Mouse (Mus musculus): ENCODE data around the gene Pla2g4f. TPM values are rescaled to one million over a fixed set of nuclear protein-coding genes. Genes with fewer than 3 reads are reported as not detected.

The Pla2g4f gene
- total RNA-seq, 2 experiments from 2014 or later = not detected

DNA sequence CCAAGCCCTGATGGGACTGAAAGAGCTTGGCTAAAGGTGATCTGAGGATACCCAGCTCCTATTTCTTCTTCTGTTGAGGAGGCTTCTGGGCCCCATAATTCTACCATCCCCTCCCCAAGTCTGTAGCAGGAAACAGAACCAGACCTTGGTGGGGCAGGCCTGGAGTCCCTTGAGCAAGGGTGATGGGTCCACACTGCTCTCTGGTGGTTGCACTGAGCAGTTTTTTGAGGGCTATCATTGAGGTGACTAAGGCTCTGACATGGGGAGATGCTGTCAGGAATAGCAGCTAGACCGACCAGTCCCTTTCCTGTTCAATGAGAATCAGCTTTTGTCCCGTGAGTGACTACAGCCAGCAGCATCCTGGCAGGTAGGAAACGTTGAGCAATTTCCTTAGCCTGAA lies 32.7 kb downstream of the Pla2g4f start:
- no peak for DNase-seq (ENCODE audit: low spot score in 2 of 2)

DNA sequence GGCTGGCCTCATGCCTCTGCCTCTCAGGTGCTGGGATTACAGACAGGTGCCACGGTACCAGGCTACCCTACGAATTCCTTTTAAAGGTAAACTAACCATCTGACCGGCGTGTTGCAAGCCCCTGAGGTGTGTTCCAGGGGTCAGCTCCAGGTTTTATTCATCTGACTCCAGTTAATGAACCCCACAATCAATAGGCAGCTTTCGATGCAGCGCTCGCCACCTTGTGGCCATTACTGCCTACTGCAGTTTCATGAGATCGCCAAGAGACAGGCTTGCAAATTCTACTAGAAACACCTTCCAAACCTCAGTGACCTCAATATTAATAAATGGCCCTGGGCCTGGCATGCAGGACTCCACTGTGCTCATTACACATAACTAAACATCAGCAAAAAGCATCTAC lies 34.0 kb downstream of the Pla2g4f start:
- peak; percentile 60 to 72 for DNase-seq (ENCODE audit: low spot score in 2 of 2)

DNA sequence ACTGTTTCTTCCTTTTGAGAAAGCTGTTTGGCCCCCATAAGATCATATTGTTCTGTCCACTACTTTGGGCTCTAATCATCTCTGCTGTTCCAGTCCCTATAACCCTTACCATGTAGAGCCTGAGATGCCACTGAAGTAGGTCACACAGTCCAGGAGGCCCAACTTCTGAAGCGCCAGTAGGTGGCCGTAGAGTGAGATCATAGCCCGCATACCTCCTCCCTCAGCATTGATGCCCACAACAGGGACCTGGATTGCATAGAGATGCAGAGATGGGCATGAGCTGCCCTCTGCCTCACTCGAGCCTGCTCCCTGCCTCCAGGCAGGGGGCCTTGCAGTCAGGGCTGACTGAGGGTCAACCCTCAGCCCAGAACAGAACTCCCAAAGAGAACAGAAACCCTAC lies 37.0 kb downstream of the Pla2g4f start:
- DNase-seq (ENCODE audit: low spot score in 2 of 2) = no peak

DNA sequence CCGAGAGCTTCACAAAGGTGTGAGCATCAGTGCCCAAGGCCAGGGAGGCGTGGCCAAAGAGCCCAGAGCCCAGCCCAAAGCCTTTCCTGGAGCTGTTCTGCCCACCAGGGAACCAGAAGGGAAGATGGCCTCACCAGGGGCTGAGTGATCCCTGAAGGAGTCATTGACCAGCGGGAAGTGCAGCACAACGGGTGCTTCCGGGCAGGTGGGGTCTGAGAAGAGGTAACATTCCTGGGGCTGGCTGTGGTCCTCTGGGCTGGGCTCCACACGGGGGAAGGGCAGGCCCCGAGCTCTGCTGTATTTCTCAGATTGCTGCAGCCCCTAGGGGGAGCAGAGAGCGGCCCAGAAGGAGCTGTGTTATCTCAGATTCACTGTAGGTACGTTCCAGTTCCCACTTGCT lies 45.3 kb downstream of the Pla2g4f start:
- DNase-seq (ENCODE audit: low spot score in 2 of 2) = no peak

DNA sequence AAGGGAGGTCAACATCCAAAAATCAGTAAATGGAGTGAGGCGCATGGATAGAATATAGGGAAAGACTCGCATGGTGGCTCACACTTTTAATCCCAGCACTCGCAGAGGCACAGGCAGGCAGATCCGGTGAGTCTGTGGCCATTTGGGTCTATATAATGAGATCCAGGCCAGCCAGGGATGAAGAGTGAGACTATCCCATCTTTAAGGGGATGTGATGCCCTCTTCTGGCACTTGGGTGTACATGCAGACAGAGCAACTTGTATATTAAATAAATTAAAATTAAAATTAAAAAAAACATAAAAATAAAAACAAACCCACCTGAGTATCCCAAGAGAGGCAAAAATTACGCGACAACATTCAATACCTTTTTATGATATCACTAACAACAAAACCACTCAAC lies 48.4 kb downstream of the Pla2g4f start:
- DNase-seq (ENCODE audit: low spot score in 2 of 2) = no peak

DNA sequence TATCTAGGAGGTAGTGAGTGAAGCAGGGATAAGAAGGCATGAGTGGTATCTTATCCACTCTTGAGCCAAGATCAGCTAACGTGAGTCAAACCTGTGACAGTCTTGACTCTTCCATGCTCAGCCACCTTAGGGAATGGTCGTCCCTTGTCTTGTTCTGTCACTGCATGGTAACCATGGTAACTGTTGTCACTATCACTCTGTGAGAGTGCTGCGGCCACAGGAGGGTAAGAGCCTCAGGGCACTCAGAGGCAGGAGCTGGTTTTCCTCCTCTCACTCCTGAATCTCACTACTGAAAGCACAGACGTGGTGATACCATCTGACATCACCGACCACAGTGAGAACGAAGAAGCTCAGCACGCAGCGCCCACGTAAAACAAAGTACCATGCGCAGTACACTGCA lies 49.1 kb downstream of the Pla2g4f start:
- peak in 1 of 2 experiments; percentile 23 for DNase-seq (ENCODE audit: low spot score in 2 of 2)

DNA sequence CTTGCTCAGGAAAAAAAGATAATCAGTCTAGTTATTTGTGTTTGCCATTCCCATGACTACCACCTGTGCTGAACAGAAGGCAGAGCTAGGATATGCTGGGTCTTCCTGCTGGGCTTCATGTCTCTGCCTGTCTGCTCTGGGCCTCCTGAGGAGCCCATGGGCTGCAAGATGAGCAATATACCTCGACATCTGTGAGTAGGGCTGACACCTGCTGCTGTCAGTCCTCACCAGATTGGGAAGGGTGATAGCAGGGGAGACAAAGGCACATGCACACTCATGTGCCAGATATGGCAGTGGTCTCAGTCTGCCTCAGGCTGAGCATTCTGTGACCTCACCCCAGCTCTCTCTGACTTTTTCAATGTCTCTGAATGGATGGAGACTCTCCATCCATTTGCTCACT lies 51.1 kb downstream of the Pla2g4f start:
- DNase-seq (ENCODE audit: low spot score in 2 of 2) = no peak

DNA sequence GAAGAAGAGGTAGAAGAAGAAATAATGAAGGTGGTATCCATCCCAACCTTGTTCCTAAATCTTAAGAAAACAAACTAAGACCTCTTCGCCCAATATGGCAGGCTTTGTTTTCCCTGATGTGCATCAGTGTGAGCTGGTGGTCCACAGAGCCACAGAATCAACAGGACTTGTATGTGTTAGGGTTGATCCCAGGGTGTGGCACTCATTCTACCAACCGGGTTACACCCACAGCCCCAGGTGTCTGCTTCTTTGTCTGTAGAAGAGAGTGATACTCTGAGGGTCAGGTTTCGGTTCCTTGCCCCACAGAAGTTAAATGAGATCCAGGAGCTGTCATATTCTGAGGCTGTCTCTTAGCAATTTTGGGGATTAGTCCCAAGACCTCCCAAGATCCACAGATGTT lies 52.6 kb downstream of the Pla2g4f start:
- no peak for DNase-seq (ENCODE audit: low spot score in 2 of 2)

DNA sequence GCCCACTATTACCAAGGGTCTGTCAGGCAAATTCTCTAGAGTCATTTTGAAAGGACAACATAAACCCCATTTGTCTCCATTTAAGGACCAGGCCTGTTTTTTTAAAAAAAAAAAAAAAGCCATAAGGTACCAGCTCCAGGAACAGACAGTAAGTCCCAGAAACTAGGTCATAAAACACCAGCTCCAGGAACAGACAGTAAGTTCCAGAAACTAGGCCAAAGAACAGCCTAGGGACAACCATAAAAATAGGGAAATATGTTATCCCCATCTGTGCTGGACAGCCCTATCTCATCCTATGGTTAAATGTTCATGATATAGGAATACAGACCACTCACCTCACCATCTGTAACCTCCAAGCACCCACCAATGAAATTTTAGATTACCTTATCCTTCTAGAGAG lies 57.7 kb downstream of the Pla2g4f start:
- no peak for DNase-seq (ENCODE audit: low spot score in 2 of 2)

DNA sequence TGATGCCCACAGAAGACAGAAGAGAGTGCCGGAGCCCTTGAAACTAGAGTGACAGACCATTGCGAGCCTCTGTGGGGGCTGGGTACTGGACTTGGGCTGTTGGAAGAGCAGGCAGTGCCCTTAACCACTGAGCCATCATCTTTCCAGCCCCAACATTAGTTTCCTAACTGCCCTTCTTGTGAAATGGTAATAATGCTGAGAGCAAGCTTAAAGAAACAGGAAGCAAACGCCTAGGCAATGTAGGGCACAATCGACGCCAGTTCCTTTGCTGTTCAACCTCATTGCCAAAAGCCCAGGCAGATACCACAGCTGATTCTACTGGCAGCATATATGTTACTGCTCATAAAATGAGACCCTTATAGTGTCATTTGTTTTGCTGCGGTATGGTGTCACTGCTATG lies 61.3 kb downstream of the Pla2g4f start:
- DNase-seq (ENCODE audit: low spot score in 2 of 2) = no peak

Other genes with a start within 250 kb of the Pla2g4f start
- 10 to 100 TPM; 14.5 TPM for gene Ehd4, start 159.6 kb downstream of the Pla2g4f start, total RNA-seq (2021)
- gene Pla2g4e, start 68.8 kb downstream of the Pla2g4f start, total RNA-seq (2021) = 10 to 100 TPM; 18.0 to 20.9 TPM
- gene Pla2g4d, start 25.0 kb downstream of the Pla2g4f start, total RNA-seq (2021) = under 1 TPM in 1 of 2 experiments, not detected in 1; 0.09 TPM
- 10 to 100 TPM; 66.1 to 80.0 TPM for gene Vps39, start 39.0 kb upstream of the Pla2g4f start, total RNA-seq (2021)
- 10 to 100 TPM; 12.4 to 14.1 TPM for gene Ganc, start 89.7 kb upstream of the Pla2g4f start, total RNA-seq (2021)
- 10 to 100 TPM; 40.5 to 43.3 TPM for gene Tmem87a, start 89.9 kb upstream of the Pla2g4f start, total RNA-seq (2021)
- gene Capn3, start 141.9 kb upstream of the Pla2g4f start, total RNA-seq (2021) = 1 to 10 TPM; 4.2 TPM
- gene Zfp106, start 249.7 kb upstream of the Pla2g4f start, total RNA-seq (2021) = 100 to 1,000 TPM; 168 to 179 TPM

All from left cerebral cortex, adult 18-20 months (tissue).